Mouse (Mus musculus) small intestine, adult 2 months (tissue): Measurements from ENCODE around the gene Gm14322. TPM values are rescaled to one million over a fixed set of nuclear protein-coding genes. Genes with fewer than 3 reads are reported as not detected.
"Not testable (repeated sequence)": the region's sequence is repeated elsewhere in the genome, so short reads cannot be mapped to it uniquely, and the experiment has no call there.

Experiments
- H3K27ac ChIP-seq: fragments of 200-500 bp; 2 replicates; pipeline ENCODE4 v1.5.1; 2012; ENCODE audit warnings: low read depth, low read length, control low read depth, inconsistent platforms; ENCODE audit not compliant: insufficient read depth
- H3K27me3 ChIP-seq: fragments of 200-500 bp; 2 replicates; pipeline ENCODE4 v1.6.1; 2012; ENCODE audit warnings: mild to moderate bottlenecking, moderate library complexity, low read length, inconsistent platforms; ENCODE audit not compliant: control insufficient read depth, insufficient read depth
- H3K36me3 ChIP-seq: fragments of 200-500 bp; 2 replicates; pipeline ENCODE4 v1.6.1; 2012; ENCODE audit warnings: mild to moderate bottlenecking, low read length, control low read depth, inconsistent platforms; ENCODE audit not compliant: control insufficient read depth, insufficient read depth
- H3K4me1 ChIP-seq: fragments of 200-500 bp; 2 replicates; pipeline ENCODE4 v1.6.1; 2012; ENCODE audit warnings: low read length, inconsistent platforms, mixed read lengths; ENCODE audit not compliant: control insufficient read depth, insufficient read depth, insufficient read length
- H3K4me3 ChIP-seq: fragments of 200-500 bp; 2 replicates; pipeline ENCODE4 v1.5.1; 2012; ENCODE audit warnings: low read depth, mild to moderate bottlenecking, control low read depth, inconsistent platforms, low read length, moderate library complexity
- WGBS: fragments of 180-500 bp; shearing (Covaris S2); methylation state at CpG from one replicate; pipeline ENCODE4 v1.1.7; 2018; 5-methylcytosine and 5-hydroxymethylcytosine counted together
- polyA plus RNA-seq: library from polyadenylated mRNA; depleted of rRNA; stranded (reverse); fragments of >200 nt; gene quantifications from 2 replicates; pipeline ENCODE4 v1.2.3, GENCODE M21; 2012; rRNA removed

Gm14322 gene
- polyA plus RNA-seq, result not detected in 2 replicates

DNA sequence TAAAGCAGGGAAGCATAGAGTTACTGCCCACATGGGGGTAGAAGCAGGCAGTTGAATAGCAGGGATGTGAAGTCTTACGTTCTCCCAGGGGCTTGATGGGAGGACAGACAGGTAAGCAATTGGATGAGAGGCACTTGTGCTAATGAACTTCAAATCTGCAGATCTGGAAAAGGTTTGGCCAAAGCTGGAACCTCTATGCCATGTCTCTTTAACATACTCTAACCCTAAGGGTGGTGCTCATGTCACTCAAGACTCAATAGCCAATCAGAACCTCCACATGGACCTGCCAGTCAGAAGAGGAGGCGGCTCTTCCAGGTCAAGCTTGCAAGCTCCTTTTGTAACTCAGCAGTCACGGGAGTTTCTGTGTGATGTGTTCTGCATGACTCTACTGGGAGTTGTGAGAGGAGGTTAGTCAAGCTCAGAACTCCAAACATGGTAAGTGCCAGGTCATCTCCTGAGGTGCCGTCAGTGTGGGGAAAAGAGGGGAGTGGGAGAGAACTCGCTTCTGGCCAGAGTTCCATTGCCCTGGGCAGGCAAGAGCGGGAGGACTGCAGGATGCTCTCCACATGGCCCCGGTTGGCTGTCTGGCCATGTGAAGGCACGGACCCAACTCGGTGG lies at the start of gene Gm14322:
Gene Gm14322 (plus strand): TSS at position 348 of the 618 bp plus-strand sequence.
- peak within 1 kb of the TSS; percentile 53 for H3K4me3 ChIP-seq
- WGBS, result 16% methylated on average over 9 of the region's 9 CpGs

DNA sequence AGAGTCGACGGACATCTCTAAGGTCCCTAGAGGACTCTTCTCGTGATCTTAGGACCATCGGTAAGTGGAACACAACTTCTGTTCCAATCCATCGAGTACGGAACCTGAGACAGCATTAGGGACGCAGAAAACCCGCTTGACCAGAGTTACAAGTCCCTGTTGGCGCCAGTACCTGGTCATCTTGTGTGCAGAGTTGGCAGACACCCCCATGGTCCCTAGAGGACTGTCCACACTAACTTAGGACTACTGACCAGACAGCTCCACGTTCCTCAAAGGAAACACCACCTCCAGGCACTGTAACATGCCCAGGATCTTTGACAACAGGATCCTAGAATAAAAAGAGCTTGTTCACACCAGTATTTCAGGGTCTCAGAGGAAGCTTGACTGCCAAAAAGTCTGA lies 17.6 kb upstream of the Gm14322 start:
- 75% methylated on average over 8 of the region's 10 CpGs for WGBS
- not testable (repeated sequence) for H3K36me3 ChIP-seq, H3K27ac ChIP-seq, H3K27me3 ChIP-seq, H3K4me1 ChIP-seq, H3K4me3 ChIP-seq

More for the DNA sequence above, at the start of gene Gm14322:
- H3K27me3 ChIP-seq, H3K36me3 ChIP-seq, H3K4me1 ChIP-seq, H3K27ac ChIP-seq: not testable (repeated sequence)

GRCm38 (mm10) chr2:177787351-177787750 lies 28.3 kb downstream of the Gm14322 start:
- H3K27me3 ChIP-seq, H3K4me1 ChIP-seq, H3K4me3 ChIP-seq, H3K36me3 ChIP-seq, H3K27ac ChIP-seq: not testable (repeated sequence)
- WGBS, result 41% methylated on average over 1 of the region's 1 CpGs

GRCm38 (mm10) chr2:177806170-177806569 lies 47.1 kb downstream of the Gm14322 start:
- H3K4me1 ChIP-seq, H3K36me3 ChIP-seq, H3K4me3 ChIP-seq, H3K27ac ChIP-seq, H3K27me3 ChIP-seq: not testable (repeated sequence)
- no CpG with 5 or more reads among the region's 2 CpGs for WGBS

Other genes starting within 250 kb of the Gm14322 start
- not detected in 2 replicates for gene Gm14406, start 181.1 kb upstream of the Gm14322 start, polyA plus RNA-seq
- gene Gm14325, start 81.0 kb downstream of the Gm14322 start, polyA plus RNA-seq, result 0.66 and 1.7 TPM in 2 replicates
- 0.16 TPM in 1 of 2 replicates, not detected in the other for gene Gm14327, start 137.8 kb downstream of the Gm14322 start, polyA plus RNA-seq
- not detected in 2 replicates for gene Zfp972, start 166.3 kb downstream of the Gm14322 start, polyA plus RNA-seq
- gene Gm14326, start 198.0 kb downstream of the Gm14322 start, polyA plus RNA-seq, result 0.33 and 0.62 TPM in 2 replicates